11 mouse cellular contexts compared by ENCODE assay signal in the genomic region with DNA sequence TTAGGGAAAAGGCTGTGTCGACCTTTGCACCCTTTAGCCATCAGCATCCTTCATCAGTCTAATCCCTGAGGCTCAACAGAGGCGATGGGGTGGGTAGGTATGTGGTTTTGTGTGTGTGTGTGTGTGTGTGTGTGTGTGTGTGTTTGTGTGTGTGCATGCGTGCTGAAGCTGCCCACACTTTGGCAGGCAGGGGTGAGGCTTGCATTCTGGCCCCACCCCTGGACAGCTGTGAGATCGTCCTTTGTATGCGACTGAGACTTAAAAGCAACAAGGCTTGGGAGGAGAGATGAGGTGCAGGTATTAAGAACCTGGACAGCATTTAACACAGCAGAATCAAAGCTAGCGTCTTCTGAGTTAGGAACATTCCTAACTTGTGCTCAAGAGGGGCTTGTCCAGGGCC. TPM values are rescaled to one million over a fixed set of nuclear protein-coding genes. Genes with fewer than 3 reads are reported as not detected.
DNase-seq lines count a peak whose midpoint lies in the region; ATAC-seq lines count a peak whose summit lies in the region.
"Had no signal": no experiment of that assay in that cellular context is flagged by ENCODE, and none has a peak within 500 bp of the region (broad histone marks: within the 10 kb centered on the region; RNA-seq: fewer than 3 reads in every experiment).

No protein-coding gene starts in this region.

- H3K4me3 ChIP-seq in kidney, embryonic 14.5 days (ENCODE audit: low read length), result peak overlapping the region; percentile 83
- H3K4me3 ChIP-seq in embryonic facial prominence, embryonic 13.5 days, result peak overlapping the region; percentile 75
- peak overlapping the region; percentile 86 for H3K4me3 ChIP-seq in hindbrain, embryonic 16.5 days (ENCODE audit: low read length)
- H3K4me3 ChIP-seq in midbrain, embryonic 16.5 days (ENCODE audit: low read depth, low read length), result peak overlapping the region; percentile 84

- DNase-seq in kidney, postnatal 36 days, result no peak
- DNase-seq in gastrocnemius, postnatal 4 days (ENCODE audit: low spot score in 2 of 2), result no peak
- DNase-seq in B cell, adult 2 months, result no peak
- DNase-seq in thymus, postnatal 25 days, result no peak
- DNase-seq: adrenal gland, adult 2 months; layer of hippocampus, postnatal 36 days had no signal

- H3K27me3 ChIP-seq in kidney, embryonic 14.5 days (ENCODE audit: control insufficient read depth, insufficient read depth, low read length), result no peaks in the 10 kb centered on the region
- H3K27me3 ChIP-seq in embryonic facial prominence, embryonic 13.5 days, result no peaks in the 10 kb centered on the region
- H3K27me3 ChIP-seq in hindbrain, embryonic 16.5 days (replicated peaks; ENCODE audit: control insufficient read depth, insufficient read depth, low read length), result no peaks in the 10 kb centered on the region
- H3K27me3 ChIP-seq in midbrain, embryonic 16.5 days (ENCODE audit: control insufficient read depth, insufficient read depth, low read depth, low read length), result no peaks in the 10 kb centered on the region
- H3K27me3 ChIP-seq: CH12.LX had no signal

- 39% methylated on average over 6 of the region's 6 CpGs for WGBS in kidney, embryonic 14.5 days
- 46% methylated on average over 6 of the region's 6 CpGs for WGBS in embryonic facial prominence, embryonic 13.5 days
- WGBS in hindbrain, embryonic 16.5 days, result 53% methylated on average over 6 of the region's 6 CpGs
- WGBS in midbrain, embryonic 16.5 days, result 38% methylated on average over 6 of the region's 6 CpGs

- H3K27ac ChIP-seq in kidney, embryonic 14.5 days (ENCODE audit: low read depth, low read length), result no peak overlapping the region
- no peak overlapping the region for H3K27ac ChIP-seq in embryonic facial prominence, embryonic 13.5 days
- peak overlapping the region; percentile 23; the same call in 1 of the 2 replicates for H3K27ac ChIP-seq in hindbrain, embryonic 16.5 days (ENCODE audit: low read depth, low read length)
- peak overlapping the region; percentile 33 for H3K27ac ChIP-seq in midbrain, embryonic 16.5 days (ENCODE audit: low read length)

- peak overlapping the region; percentile 64 for H3K4me2 ChIP-seq in kidney, embryonic 14.5 days (replicated peaks; ENCODE audit: low read depth, low read length)
- H3K4me2 ChIP-seq in embryonic facial prominence, embryonic 13.5 days, result peak overlapping the region; percentile 86
- H3K4me2 ChIP-seq in hindbrain, embryonic 16.5 days (ENCODE audit: low read length), result peak overlapping the region; percentile 63
- H3K4me2 ChIP-seq in midbrain, embryonic 16.5 days (ENCODE audit: low read length), result peak overlapping the region; percentile 87

- no peak for ATAC-seq in kidney, embryonic 14.5 days (ENCODE audit: low FRiP score, low TSS enrichment)
- ATAC-seq in embryonic facial prominence, embryonic 13.5 days (ENCODE audit: insufficient number of reproducible peaks, insufficient read depth, low FRiP score, low TSS enrichment, low read depth), result no peak
- ATAC-seq in hindbrain, embryonic 16.5 days, result no peak
- ATAC-seq in midbrain, embryonic 16.5 days, result no peak

- H3K4me1 ChIP-seq in kidney, embryonic 14.5 days (ENCODE audit: control insufficient read depth, insufficient read depth, low read length), result peaks cover 30% of the 10 kb centered on the region
- peaks cover 51% of the 10 kb centered on the region for H3K4me1 ChIP-seq in embryonic facial prominence, embryonic 13.5 days
- H3K4me1 ChIP-seq in hindbrain, embryonic 16.5 days (ENCODE audit: control insufficient read depth, insufficient read depth, low read depth, low read length), result peaks cover 51% of the 10 kb centered on the region
- peaks cover 50% of the 10 kb centered on the region for H3K4me1 ChIP-seq in midbrain, embryonic 16.5 days (ENCODE audit: control insufficient read depth, insufficient read depth, low read length)

- peaks cover 45% of the 10 kb centered on the region for H3K36me3 ChIP-seq in kidney, embryonic 14.5 days (ENCODE audit: control insufficient read depth, insufficient read depth, low read length)
- peaks cover 50% of the 10 kb centered on the region for H3K36me3 ChIP-seq in embryonic facial prominence, embryonic 13.5 days
- H3K36me3 ChIP-seq in hindbrain, embryonic 16.5 days (ENCODE audit: control insufficient read depth, insufficient read depth, low read length), result peaks cover 27% of the 10 kb centered on the region
- peaks cover 27% of the 10 kb centered on the region for H3K36me3 ChIP-seq in midbrain, embryonic 16.5 days (ENCODE audit: control insufficient read depth, insufficient read depth, low read length)

- H3K9me3 ChIP-seq in kidney, embryonic 14.5 days (ENCODE audit: control insufficient read depth, low read length), result no peaks in the 10 kb centered on the region
- no peaks in the 10 kb centered on the region for H3K9me3 ChIP-seq in embryonic facial prominence, embryonic 13.5 days
- H3K9me3 ChIP-seq in hindbrain, embryonic 16.5 days (ENCODE audit: control insufficient read depth, low read length), result no peaks in the 10 kb centered on the region
- no peaks in the 10 kb centered on the region for H3K9me3 ChIP-seq in midbrain, embryonic 16.5 days (replicated peaks; ENCODE audit: control insufficient read depth, low read length, poor library complexity, severe bottlenecking)

- 0 out of 2 replicates have a peak overlapping the region, but pooled peaks have one; percentile 95 for H3K9ac ChIP-seq in kidney, embryonic 14.5 days (ENCODE audit: low read depth, low read length)
- H3K9ac ChIP-seq in embryonic facial prominence, embryonic 13.5 days, result peak overlapping the region; percentile 91
- H3K9ac ChIP-seq in hindbrain, embryonic 16.5 days (ENCODE audit: low read depth, low read length), result peak overlapping the region; percentile 97
- peak overlapping the region; percentile 98 for H3K9ac ChIP-seq in midbrain, embryonic 16.5 days (ENCODE audit: low read depth, low read length)

RNA-seq across cellular contexts. Expression of a gene that starts 1.5 kb away (rescaled TPM):
- polyA plus RNA-seq in kidney, embryonic 14.5 days (2014; fragmentation: Nextera tagmentation; extraction: Ambion mirVana), result 86.0 and 114 TPM in 2 replicates
- 140 and 147 TPM in 2 replicates for polyA plus RNA-seq in embryonic facial prominence, embryonic 13.5 days (2015; fragmentation: Nextera tagmentation; extraction: Ambion mirVana)
- 326 and 352 TPM in 2 replicates for polyA plus RNA-seq in hindbrain, embryonic 16.5 days (2015; fragmentation: Nextera tagmentation; extraction: Ambion mirVana)
- polyA plus RNA-seq in midbrain, embryonic 16.5 days (2015; fragmentation: Nextera tagmentation; extraction: Ambion mirVana), result 420 and 427 TPM in 2 replicates
- total RNA-seq in gastrocnemius, postnatal 4 days (2021), result 10 to 100 TPM; 27.7 to 32.2 TPM

RNA-seq across cellular contexts. Expression of a gene that starts 7.3 kb away (rescaled TPM):
- polyA plus RNA-seq in kidney, embryonic 14.5 days (2014; fragmentation: Nextera tagmentation; extraction: Ambion mirVana), result 130 and 159 TPM in 2 replicates
- 176 and 185 TPM in 2 replicates for polyA plus RNA-seq in embryonic facial prominence, embryonic 13.5 days (2015; fragmentation: Nextera tagmentation; extraction: Ambion mirVana)
- polyA plus RNA-seq in hindbrain, embryonic 16.5 days (2015; fragmentation: Nextera tagmentation; extraction: Ambion mirVana), result 328 and 331 TPM in 2 replicates
- polyA plus RNA-seq in midbrain, embryonic 16.5 days (2015; fragmentation: Nextera tagmentation; extraction: Ambion mirVana), result 350 and 361 TPM in 2 replicates
- 10 to 100 TPM; 11.5 to 14.6 TPM for total RNA-seq in gastrocnemius, postnatal 4 days (2021)

RNA-seq across cellular contexts. Expression of a gene that starts 9.8 kb away (rescaled TPM):
- 37.0 and 50.6 TPM in 2 replicates for polyA plus RNA-seq in kidney, embryonic 14.5 days (2014; fragmentation: Nextera tagmentation; extraction: Ambion mirVana)
- polyA plus RNA-seq in embryonic facial prominence, embryonic 13.5 days (2015; fragmentation: Nextera tagmentation; extraction: Ambion mirVana), result 42.3 and 50.4 TPM in 2 replicates
- 71.8 and 78.2 TPM in 2 replicates for polyA plus RNA-seq in hindbrain, embryonic 16.5 days (2015; fragmentation: Nextera tagmentation; extraction: Ambion mirVana)
- 77.2 and 79.4 TPM in 2 replicates for polyA plus RNA-seq in midbrain, embryonic 16.5 days (2015; fragmentation: Nextera tagmentation; extraction: Ambion mirVana)
- total RNA-seq in gastrocnemius, postnatal 4 days (2021), result 10 to 100 TPM; 39.6 to 46.7 TPM

RNA-seq across cellular contexts. Expression of a gene that starts 16.9 kb away (rescaled TPM):
- 185 and 229 TPM in 2 replicates for polyA plus RNA-seq in kidney, embryonic 14.5 days (2014; fragmentation: Nextera tagmentation; extraction: Ambion mirVana)
- 191 and 227 TPM in 2 replicates for polyA plus RNA-seq in embryonic facial prominence, embryonic 13.5 days (2015; fragmentation: Nextera tagmentation; extraction: Ambion mirVana)
- 101 and 110 TPM in 2 replicates for polyA plus RNA-seq in hindbrain, embryonic 16.5 days (2015; fragmentation: Nextera tagmentation; extraction: Ambion mirVana)
- polyA plus RNA-seq in midbrain, embryonic 16.5 days (2015; fragmentation: Nextera tagmentation; extraction: Ambion mirVana), result 92.7 and 93.9 TPM in 2 replicates
- 10 to 100 TPM; 78.6 to 92.9 TPM for total RNA-seq in gastrocnemius, postnatal 4 days (2021)

RNA-seq across cellular contexts. Expression of a gene that starts 20.4 kb away (rescaled TPM):
- polyA plus RNA-seq in kidney, embryonic 14.5 days (2014; fragmentation: Nextera tagmentation; extraction: Ambion mirVana), result 7.5 and 7.7 TPM in 2 replicates
- 9.6 and 13.3 TPM in 2 replicates for polyA plus RNA-seq in embryonic facial prominence, embryonic 13.5 days (2015; fragmentation: Nextera tagmentation; extraction: Ambion mirVana)
- polyA plus RNA-seq in hindbrain, embryonic 16.5 days (2015; fragmentation: Nextera tagmentation; extraction: Ambion mirVana), result 40.1 and 40.2 TPM in 2 replicates
- polyA plus RNA-seq in midbrain, embryonic 16.5 days (2015; fragmentation: Nextera tagmentation; extraction: Ambion mirVana), result 39.2 and 43.1 TPM in 2 replicates
- total RNA-seq in gastrocnemius, postnatal 4 days (2021), result 1 to 10 TPM; 5.0 to 5.5 TPM

Comparison
In these comparisons a context has a peak if more than half of its experiments do, and no peak if none do; other contexts are left out.
1. H3K27ac ChIP-seq: peak in hindbrain, embryonic 16.5 days (single experiment) and midbrain, embryonic 16.5 days (single experiment); none in kidney, embryonic 14.5 days (single experiment) and embryonic facial prominence, embryonic 13.5 days (single experiment).
2. Peak in every context shown above with its lines, with median percentiles within 50 percentile points of each other: H3K4me2 ChIP-seq, H3K4me3 ChIP-seq and H3K9ac ChIP-seq.